Mouse (Mus musculus): Measurements from ENCODE around the gene 9430015G10Rik. TPM values are rescaled to one million over a fixed set of nuclear protein-coding genes. Genes with fewer than 3 reads are reported as not detected.
A peak's percentile ranks its signal among the peaks of the same experiment; 100 is the strongest.

9430015G10Rik gene
- 23.5 and 23.8 TPM in 2 replicates for polyA plus RNA-seq (2012; rRNA removed)

- DNase-seq (ENCODE audit: low read depth), result peak; percentile 95
Observed at GRCm38 (mm10) chr4:156109570-156110331, at the start of gene 9430015G10Rik. 9430015G10Rik (plus strand) TSS chr4:156109982.

DNA sequence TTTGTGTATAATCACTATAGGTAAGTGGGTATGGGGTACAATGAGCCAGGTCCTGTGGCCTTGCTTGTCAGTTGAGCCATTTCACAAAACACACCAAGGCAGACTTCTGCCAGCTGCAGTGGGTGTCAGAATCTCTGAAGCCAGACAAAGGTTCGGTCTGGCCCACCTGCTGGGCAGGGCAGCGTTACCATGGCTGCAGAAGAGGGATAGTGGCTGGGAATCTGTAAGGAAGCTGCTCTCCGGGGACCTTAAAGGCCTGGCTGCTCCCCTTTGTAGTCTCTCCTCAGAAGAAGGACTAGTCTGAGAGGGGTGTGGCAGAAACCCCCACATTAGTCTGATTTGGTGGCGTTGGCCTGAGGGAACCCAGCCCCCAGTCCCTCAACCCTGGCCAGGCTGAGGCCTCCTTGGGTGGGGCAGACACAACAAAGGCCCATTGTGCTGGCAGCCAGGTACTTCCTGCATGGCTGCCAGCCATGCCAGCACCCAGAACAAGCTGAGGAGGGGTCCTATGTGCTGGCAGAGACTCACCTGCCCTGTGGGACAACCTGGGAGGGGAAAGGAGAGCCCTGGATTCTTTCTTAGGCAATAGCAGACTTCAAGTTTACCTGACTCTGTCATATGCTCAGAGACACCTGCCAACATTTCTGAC is 45.8 kb upstream of the 9430015G10Rik start:
- DNase-seq (ENCODE audit: low read depth), result no peak

GRCm38 (mm10) chr4:156064510-156064897 is 45.3 kb upstream of the 9430015G10Rik start:
- no peak for DNase-seq (ENCODE audit: low read depth)

GRCm38 (mm10) chr4:156065156-156065894 is 44.5 kb upstream of the 9430015G10Rik start:
- no peak for DNase-seq (ENCODE audit: low read depth)

DNA sequence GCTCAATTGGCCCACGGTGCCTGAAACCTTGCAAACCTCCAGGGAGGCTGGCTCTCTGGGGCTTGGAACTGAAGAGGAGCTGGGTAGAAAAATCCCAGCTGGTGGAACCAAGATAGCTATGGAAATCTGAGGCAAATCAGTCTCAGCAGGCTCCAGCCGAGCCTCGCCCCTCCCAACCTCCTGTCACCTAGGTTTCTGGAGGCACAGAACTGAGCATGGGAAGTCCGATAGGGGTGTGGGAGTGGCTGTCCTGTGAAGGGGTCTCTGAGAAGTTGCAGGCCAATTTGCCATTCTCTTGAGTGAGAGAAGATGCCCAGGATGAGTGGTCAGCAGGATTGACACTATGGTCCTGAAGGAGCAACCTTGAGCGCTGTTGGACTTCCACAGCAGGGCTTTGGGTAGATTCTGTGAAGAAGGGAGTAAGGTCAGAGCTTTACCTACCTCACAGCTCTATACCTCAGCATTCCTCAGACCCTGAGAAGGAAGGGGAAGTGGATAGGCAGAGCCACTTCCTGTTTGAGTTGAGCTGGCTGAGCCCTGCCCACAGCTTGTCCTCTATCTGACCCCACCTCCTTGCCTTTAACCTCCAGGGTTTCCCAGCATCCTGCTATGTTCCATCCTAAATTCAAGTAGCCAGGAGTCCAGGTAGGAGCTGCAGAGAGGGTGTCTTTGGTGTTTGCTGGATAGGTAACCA is 42.4 kb upstream of the 9430015G10Rik start:
- no peak for DNase-seq (ENCODE audit: low read depth)

DNA sequence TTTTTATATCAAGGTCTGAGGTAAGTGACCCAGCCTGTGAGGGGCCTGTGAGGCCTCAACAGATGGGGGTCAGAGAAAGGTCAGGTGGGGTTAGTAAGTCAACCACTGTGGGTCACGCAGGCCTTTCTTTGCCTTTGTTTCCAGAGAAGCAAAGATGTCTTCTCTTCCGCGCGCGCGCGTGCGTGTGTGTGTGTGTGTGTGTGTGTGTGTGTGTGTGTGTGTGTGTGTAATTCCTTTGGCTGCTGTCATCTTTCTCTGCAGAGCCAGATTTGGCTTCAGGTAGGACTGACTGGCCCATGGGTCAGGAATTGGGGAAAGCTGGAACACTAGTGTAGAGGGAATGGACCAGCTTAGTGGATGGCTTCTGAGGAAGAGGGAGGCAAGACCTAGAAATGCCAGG is 40.1 kb upstream of the 9430015G10Rik start:
- DNase-seq (ENCODE audit: low read depth), result no peak

GRCm38 (mm10) chr4:156070276-156070675 is 39.5 kb upstream of the 9430015G10Rik start:
- no peak for DNase-seq (ENCODE audit: low read depth)

- DNase-seq (ENCODE audit: low read depth), result no peak
Observed at GRCm38 (mm10) chr4:156070716-156071115, 39.1 kb upstream of the 9430015G10Rik start.

DNA sequence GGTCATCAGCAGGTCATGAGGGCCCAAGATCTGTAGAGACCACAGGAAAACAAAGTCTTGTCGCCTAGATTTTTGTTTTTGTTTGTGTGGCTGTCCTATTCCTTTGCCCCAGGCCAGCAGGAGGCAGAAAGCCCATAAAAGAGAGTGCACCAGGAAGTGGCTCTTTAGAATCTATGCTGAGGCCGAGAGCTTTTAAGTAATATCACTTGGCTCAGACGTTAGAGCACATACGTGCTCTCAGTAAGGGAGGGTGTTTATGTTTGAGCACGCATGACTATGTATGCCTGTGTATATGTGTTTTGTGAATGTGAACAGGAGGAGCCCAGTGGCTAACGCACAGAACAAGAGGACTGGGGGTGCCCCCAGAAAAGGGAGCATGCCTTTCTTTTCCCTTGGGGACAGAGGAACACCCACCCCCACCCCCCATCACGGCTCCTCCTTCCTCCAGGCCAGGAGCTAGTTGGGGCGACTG is 32.8 kb upstream of the 9430015G10Rik start:
- DNase-seq (ENCODE audit: low read depth), result no peak

GRCm38 (mm10) chr4:156077499-156078301 is 32.1 kb upstream of the 9430015G10Rik start:
- DNase-seq (ENCODE audit: low read depth), result no peak

DNA sequence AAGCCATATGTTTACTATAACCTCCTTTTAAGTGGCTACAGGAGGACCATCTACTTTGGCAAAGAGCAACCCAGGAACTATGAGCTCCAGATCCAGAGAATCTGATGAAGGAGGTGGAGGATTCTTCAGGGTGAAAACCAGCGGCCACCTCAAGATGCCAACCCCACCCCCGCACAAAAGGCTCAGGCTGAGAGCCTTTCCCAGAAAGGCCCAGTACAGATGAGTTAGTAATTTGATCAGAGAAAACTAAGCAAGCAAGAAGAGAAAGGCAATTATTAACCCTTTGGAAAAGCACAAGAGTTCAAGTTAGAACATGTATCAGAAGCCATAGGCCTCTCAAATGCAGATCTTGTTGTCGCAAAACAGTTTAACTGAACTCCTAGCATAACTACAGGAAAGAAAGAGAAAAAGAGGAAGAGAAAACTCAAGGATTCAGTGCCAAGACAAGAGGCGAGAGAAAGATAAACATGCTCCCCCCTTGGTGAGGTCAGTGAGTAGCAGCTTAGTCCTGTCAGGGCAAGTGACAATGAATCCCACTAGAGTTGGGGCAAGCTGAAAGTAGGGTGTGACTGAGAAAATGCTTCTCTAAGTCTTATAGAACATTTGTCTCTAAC is 27.1 kb upstream of the 9430015G10Rik start:
- DNase-seq (ENCODE audit: low read depth), result no peak

DNA sequence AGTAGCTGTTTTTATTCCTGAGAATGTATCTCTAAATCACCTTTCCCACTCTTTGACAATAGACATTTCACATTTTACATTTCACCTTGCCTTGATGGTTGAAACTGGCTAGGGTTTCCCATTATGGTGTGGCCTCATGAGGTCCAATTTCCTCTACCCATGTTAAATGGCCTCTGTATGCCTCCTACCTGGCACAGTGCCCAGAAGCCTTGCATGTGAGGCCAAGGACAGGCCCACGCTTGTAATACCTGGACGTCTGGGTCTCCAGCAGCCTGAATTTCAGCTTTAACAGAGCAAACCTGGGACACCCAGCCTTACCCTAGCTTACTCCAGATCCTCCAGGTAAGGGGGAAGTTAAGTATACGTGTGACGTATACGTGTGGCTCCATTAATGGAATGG is 26.4 kb upstream of the 9430015G10Rik start:
- no peak for DNase-seq (ENCODE audit: low read depth)

DNA sequence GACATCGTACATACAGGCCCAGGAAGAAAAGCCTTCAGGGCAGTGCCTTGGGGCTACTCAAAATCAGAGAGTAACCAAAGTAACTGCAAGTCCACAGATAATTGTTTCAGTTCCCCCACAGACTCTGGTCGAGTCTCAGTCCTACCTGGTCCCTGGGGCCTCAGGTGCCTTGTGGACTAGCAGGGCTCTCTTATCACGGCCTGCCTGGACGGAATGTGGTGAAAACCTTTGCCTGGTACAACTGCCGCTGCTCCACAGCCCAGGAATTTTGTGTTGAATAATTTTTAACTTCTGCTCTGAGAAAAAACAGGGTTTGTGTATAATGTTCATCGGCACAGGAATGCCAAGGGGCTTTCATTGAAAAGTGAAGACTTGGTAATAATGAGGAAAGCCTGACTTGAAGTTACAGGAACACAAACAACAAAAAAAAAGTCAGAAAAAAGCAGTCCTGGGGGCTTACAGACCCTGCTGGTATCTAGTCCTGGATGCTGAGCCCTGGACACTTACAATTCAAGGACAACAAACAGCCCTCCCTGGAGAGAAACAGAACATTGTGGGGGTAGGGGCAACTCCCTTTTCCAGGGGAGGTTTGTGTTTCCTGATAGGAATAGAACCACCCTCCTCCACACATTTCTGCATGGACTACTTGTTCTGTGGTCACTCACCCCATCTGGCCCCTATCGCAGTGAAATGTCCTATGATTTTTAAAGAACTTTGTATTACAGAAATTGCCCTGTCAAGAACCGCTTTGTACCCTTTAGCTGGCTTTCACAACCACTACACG is 25.5 kb upstream of the 9430015G10Rik start:
- no peak for DNase-seq (ENCODE audit: low read depth)

DNA sequence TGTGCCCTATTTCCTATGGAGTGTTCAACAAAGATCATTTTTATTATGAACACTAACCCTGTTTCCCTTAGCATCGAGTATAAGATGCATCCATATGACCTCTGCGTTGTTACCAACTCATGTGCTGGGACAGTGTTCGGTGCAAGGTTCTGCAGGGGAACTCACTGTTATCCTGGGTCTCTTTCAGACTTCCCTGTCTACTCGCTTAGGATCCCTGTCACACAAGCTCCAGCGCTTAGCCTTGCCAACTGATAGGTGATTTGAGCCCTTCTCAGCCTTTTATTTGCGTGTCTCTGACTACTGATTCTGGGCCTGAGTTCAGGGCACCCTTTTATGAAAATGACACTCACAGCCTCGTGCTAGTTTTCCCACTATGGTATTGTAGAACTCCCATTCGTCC is 24.5 kb upstream of the 9430015G10Rik start:
- DNase-seq (ENCODE audit: low read depth), result no peak

- no peak for DNase-seq (ENCODE audit: low read depth)
Observed at GRCm38 (mm10) chr4:156087398-156088087, 22.2 kb upstream of the 9430015G10Rik start.

- DNase-seq (ENCODE audit: low read depth), result no peak
Observed at GRCm38 (mm10) chr4:156091236-156091635, 18.5 kb upstream of the 9430015G10Rik start.

- DNase-seq (ENCODE audit: low read depth), result no peak
Observed at GRCm38 (mm10) chr4:156092765-156093164, 17.0 kb upstream of the 9430015G10Rik start.

GRCm38 (mm10) chr4:156093758-156094157 is 16.0 kb upstream of the 9430015G10Rik start:
- no peak for DNase-seq (ENCODE audit: low read depth)

DNA sequence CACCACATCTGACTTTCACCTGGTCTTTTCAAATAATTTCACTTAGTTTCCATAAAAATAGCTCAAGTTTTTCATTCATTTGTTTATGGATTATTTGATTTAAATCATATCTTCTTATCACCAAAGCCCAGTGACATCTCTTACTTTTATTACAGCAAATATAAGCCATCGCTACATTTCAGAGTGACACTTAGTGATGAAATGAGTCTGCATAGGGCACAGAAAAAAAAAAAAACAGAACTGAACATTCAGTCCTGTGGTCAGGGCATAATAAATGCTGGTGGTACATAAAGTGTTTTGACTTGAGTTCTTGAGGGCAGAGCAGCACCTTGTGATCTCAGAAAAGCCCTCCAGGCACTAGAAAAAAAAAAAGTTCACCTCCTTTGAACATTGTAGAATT is 13.6 kb upstream of the 9430015G10Rik start:
- no peak for DNase-seq (ENCODE audit: low read depth)

Measured in gonadal fat pad, adult 2 months (tissue).